Mouse (Mus musculus): Measurements from ENCODE around the gene Cuta. TPM values are rescaled to one million over a fixed set of nuclear protein-coding genes. Genes with fewer than 3 reads are reported as not detected.
A peak's percentile ranks its signal among the peaks of the same experiment; 100 is the strongest.
"Not testable (repeated sequence)": the region's sequence is repeated elsewhere in the genome, so short reads cannot be mapped to it uniquely, and the experiment has no call there.

Gene Cuta
- polyA plus RNA-seq, 1 experiment from 2014 or later = 134 TPM

DNA sequence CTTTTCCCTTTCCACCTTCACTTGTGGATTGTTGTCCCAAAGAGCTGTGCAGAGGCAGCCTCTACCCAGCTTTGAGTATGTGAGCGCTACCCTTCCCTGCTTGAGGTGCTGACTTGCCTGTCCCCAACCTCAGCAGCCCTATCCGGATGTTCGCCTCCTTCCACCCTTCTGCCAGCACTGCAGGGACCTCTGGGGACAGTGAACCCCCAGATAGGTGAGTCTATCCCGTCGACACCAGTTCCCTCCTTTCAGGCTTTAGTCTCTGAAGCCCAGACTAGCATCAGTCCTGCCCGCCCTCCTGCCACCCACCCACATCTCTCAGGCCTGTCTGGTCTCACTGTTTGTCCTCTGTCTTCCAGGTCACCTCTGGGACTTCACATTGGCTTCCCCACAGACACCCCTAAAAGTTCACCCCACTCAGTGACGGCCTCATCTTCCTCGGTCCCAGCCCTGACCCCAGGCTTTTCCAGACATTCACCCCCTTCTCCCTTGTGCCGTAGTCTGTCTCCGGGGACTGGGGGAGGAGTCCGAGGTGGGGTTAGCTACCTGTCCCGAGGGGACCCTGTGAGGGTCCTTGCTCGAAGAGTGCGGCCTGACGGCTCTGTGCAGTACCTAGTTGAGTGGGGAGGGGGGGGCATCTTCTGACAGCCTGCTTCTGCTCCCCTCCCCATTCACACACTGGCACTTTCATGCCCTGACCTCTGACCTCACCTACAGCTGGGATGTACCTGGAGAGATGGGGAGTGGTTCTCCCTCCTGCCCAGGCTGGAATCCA lies 2.3 kb downstream of the Cuta start:
- Histone ChIP-seq H3K4me2 (no peak overlapping the region), H3K27me3 (ENCODE audit: control insufficient read depth, insufficient read depth, low read length) (no peaks in the 10 kb centered on the region), H3K9me3 (replicated peaks; ENCODE audit: control insufficient read depth, low read length) (no peaks in the 10 kb centered on the region), H3K9ac (ENCODE audit: low read depth, low read length) (no peak overlapping the region), H3K4me1 (ENCODE audit: control insufficient read depth, insufficient read depth, low read length) (peaks cover 34% of the 10 kb centered on the region), H3K27ac (ENCODE audit: low read depth, low read length) (no peak overlapping the region), H3K4me3 (ENCODE audit: low read depth, low read length) (no peak overlapping the region), H3K36me3 (ENCODE audit: control insufficient read depth, insufficient read depth, low read length) (peaks cover 9% of the 10 kb centered on the region)
- no peak for ATAC-seq (replicated peaks; ENCODE audit: insufficient number of reproducible peaks, low FRiP score, low TSS enrichment)
- 85% methylated on average over 15 of the region's 15 CpGs for WGBS (ENCODE audit: insufficient replicate concordance)

- H3K9me3 ChIP-seq (replicated peaks; ENCODE audit: control insufficient read depth, low read length) = no peaks in the 10 kb centered on the region
- no peaks in the 10 kb centered on the region for H3K27me3 ChIP-seq (ENCODE audit: control insufficient read depth, insufficient read depth, low read length)
- no peak overlapping the region for H3K27ac ChIP-seq (ENCODE audit: low read depth, low read length)
- no peak overlapping the region for H3K9ac ChIP-seq (ENCODE audit: low read depth, low read length)
- no peak for ATAC-seq (replicated peaks; ENCODE audit: insufficient number of reproducible peaks, low FRiP score, low TSS enrichment)
- H3K4me3 ChIP-seq (ENCODE audit: low read depth, low read length) = no peak overlapping the region
- H3K4me2 ChIP-seq = no peak overlapping the region
- H3K4me1 ChIP-seq (ENCODE audit: control insufficient read depth, insufficient read depth, low read length) = peaks cover 34% of the 10 kb centered on the region
- H3K36me3 ChIP-seq (ENCODE audit: control insufficient read depth, insufficient read depth, low read length) = peaks cover 9% of the 10 kb centered on the region
- WGBS (ENCODE audit: insufficient replicate concordance) = 82% methylated on average over 12 of the region's 12 CpGs
These were observed 2.9 kb downstream of the Cuta start for GRCm38 (mm10) chr17:26936453-26936852.

DNA sequence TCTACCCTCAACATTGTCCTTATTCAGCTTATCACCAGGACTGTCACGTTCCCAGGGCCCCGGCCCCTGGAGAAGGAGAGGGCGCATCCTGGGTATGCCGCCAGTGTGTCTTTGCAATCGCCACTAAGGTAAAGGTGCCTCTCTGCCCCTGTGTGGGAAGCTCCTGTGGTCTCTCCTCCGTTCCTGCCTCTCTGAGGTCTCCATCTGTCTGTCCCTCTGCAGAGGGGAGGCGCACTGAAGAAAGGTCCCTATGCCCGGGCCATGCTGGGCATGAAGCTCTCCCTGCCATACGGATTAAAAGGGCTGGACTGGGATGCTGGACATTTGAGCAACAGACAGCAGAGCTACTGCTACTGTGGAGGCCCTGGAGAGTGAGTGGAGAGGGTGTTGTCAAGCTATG lies 4.3 kb downstream of the Cuta start:
- 87% methylated on average over 9 of the region's 9 CpGs for WGBS (ENCODE audit: insufficient replicate concordance)

GRCm38 (mm10) chr17:26933885-26934827 lies 5.2 kb downstream of the Cuta start:
- H3K9me3 ChIP-seq (replicated peaks; ENCODE audit: control insufficient read depth, low read length) = no peaks in the 10 kb centered on the region
- peak overlapping the region; percentile 82; the same call in 1 of the 2 replicates for H3K9ac ChIP-seq (ENCODE audit: low read depth, low read length)
- H3K4me3 ChIP-seq (ENCODE audit: low read depth, low read length) = peak overlapping the region; percentile 73
- peaks cover 22% of the 10 kb centered on the region for H3K4me1 ChIP-seq (ENCODE audit: control insufficient read depth, insufficient read depth, low read length)
- WGBS (ENCODE audit: insufficient replicate concordance) = 81% methylated on average over 16 of the region's 16 CpGs
- H3K27ac ChIP-seq (ENCODE audit: low read depth, low read length) = no peak overlapping the region
- ATAC-seq (replicated peaks; ENCODE audit: insufficient number of reproducible peaks, low FRiP score, low TSS enrichment) = no peak
- peaks cover 11% of the 10 kb centered on the region for H3K36me3 ChIP-seq (ENCODE audit: control insufficient read depth, insufficient read depth, low read length)
- H3K4me2 ChIP-seq = peak overlapping the region; percentile 95
- no peaks in the 10 kb centered on the region for H3K27me3 ChIP-seq (ENCODE audit: control insufficient read depth, insufficient read depth, low read length)

More for the DNA sequence above, 4.3 kb downstream of the Cuta start:
- H3K4me3 ChIP-seq (ENCODE audit: low read depth, low read length) = no peak overlapping the region
- peaks cover 11% of the 10 kb centered on the region for H3K36me3 ChIP-seq (ENCODE audit: control insufficient read depth, insufficient read depth, low read length)
- no peak for ATAC-seq (replicated peaks; ENCODE audit: insufficient number of reproducible peaks, low FRiP score, low TSS enrichment)
- H3K9ac ChIP-seq (ENCODE audit: low read depth, low read length) = no peak overlapping the region
- H3K4me2 ChIP-seq = no peak overlapping the region
- H3K27ac ChIP-seq (ENCODE audit: low read depth, low read length) = no peak overlapping the region
- peaks cover 26% of the 10 kb centered on the region for H3K4me1 ChIP-seq (ENCODE audit: control insufficient read depth, insufficient read depth, low read length)
- H3K27me3 ChIP-seq (ENCODE audit: control insufficient read depth, insufficient read depth, low read length) = no peaks in the 10 kb centered on the region
- no peaks in the 10 kb centered on the region for H3K9me3 ChIP-seq (replicated peaks; ENCODE audit: control insufficient read depth, low read length)

GRCm38 (mm10) chr17:26933419-26933818 lies 6.0 kb downstream of the Cuta start:
- Histone ChIP-seq H3K4me2 (peak overlapping the region; percentile 95), H3K4me1 (ENCODE audit: control insufficient read depth, insufficient read depth, low read length) (peaks cover 20% of the 10 kb centered on the region), H3K9me3 (replicated peaks; ENCODE audit: control insufficient read depth, low read length) (no peaks in the 10 kb centered on the region), H3K4me3 (ENCODE audit: low read depth, low read length) (peak overlapping the region; percentile 73), H3K27ac (ENCODE audit: low read depth, low read length) (peak overlapping the region; percentile 73), H3K36me3 (ENCODE audit: control insufficient read depth, insufficient read depth, low read length) (peaks cover 15% of the 10 kb centered on the region), H3K27me3 (ENCODE audit: control insufficient read depth, insufficient read depth, low read length) (no peaks in the 10 kb centered on the region), H3K9ac (ENCODE audit: low read depth, low read length) (peak overlapping the region; percentile 82)
- ATAC-seq (replicated peaks; ENCODE audit: insufficient number of reproducible peaks, low FRiP score, low TSS enrichment) = peak; percentile 24
- WGBS (ENCODE audit: insufficient replicate concordance) = 8% methylated on average over 13 of the region's 13 CpGs

- Histone ChIP-seq H3K27me3 (ENCODE audit: control insufficient read depth, insufficient read depth, low read length) (no peaks in the 10 kb centered on the region), H3K4me3 (ENCODE audit: low read depth, low read length) (peak within 1 kb of the TSS; percentile 73), H3K9me3 (replicated peaks; ENCODE audit: control insufficient read depth, low read length) (no peaks in the 10 kb centered on the region), H3K4me1 (ENCODE audit: control insufficient read depth, insufficient read depth, low read length) (peaks cover 15% of the 10 kb centered on the region), H3K27ac (ENCODE audit: low read depth, low read length) (peak within 1 kb of the TSS; percentile 73), H3K9ac (ENCODE audit: low read depth, low read length) (peak within 1 kb of the TSS; percentile 82), H3K4me2 (peak within 1 kb of the TSS; percentile 95), H3K36me3 (ENCODE audit: control insufficient read depth, insufficient read depth, low read length) (peaks cover 15% of the 10 kb centered on the region)
- WGBS (ENCODE audit: insufficient replicate concordance) = under 1% methylated on average over 33 of the region's 43 CpGs
- ATAC-seq (replicated peaks; ENCODE audit: insufficient number of reproducible peaks, low FRiP score, low TSS enrichment) = peak; percentile 85
These were observed 6.5 kb downstream of the Cuta start, which contains the start of gene Phf1 for GRCm38 (mm10) chr17:26932839-26933398. Gene Phf1, plus strand, starts transcription at chr17:26933052.

- not testable (repeated sequence) for H3K4me2 ChIP-seq; H3K9ac ChIP-seq (ENCODE audit: low read depth, low read length); H3K27me3 ChIP-seq (ENCODE audit: control insufficient read depth, insufficient read depth, low read length); ATAC-seq (replicated peaks; ENCODE audit: insufficient number of reproducible peaks, low FRiP score, low TSS enrichment); H3K27ac ChIP-seq (ENCODE audit: low read depth, low read length); H3K9me3 ChIP-seq (replicated peaks; ENCODE audit: control insufficient read depth, low read length); H3K4me3 ChIP-seq (ENCODE audit: low read depth, low read length)
- Histone ChIP-seq H3K4me1 (ENCODE audit: control insufficient read depth, insufficient read depth, low read length) (peaks cover 10% of the 10 kb centered on the region), H3K36me3 (ENCODE audit: control insufficient read depth, insufficient read depth, low read length) (peaks cover 15% of the 10 kb centered on the region)
- WGBS (ENCODE audit: insufficient replicate concordance) = 67% methylated on average over 7 of the region's 7 CpGs
These were observed 7.6 kb downstream of the Cuta start for GRCm38 (mm10) chr17:26931795-26932194.

- not testable (repeated sequence) for H3K4me3 ChIP-seq (ENCODE audit: low read depth, low read length); H3K27ac ChIP-seq (ENCODE audit: low read depth, low read length); H3K4me2 ChIP-seq; ATAC-seq (replicated peaks; ENCODE audit: insufficient number of reproducible peaks, low FRiP score, low TSS enrichment); H3K9me3 ChIP-seq (replicated peaks; ENCODE audit: control insufficient read depth, low read length); H3K4me1 ChIP-seq (ENCODE audit: control insufficient read depth, insufficient read depth, low read length); H3K9ac ChIP-seq (ENCODE audit: low read depth, low read length); H3K27me3 ChIP-seq (ENCODE audit: control insufficient read depth, insufficient read depth, low read length)
- WGBS (ENCODE audit: insufficient replicate concordance) = 95% methylated on average over 9 of the region's 9 CpGs
- H3K36me3 ChIP-seq (ENCODE audit: control insufficient read depth, insufficient read depth, low read length) = peaks cover 20% of the 10 kb centered on the region
These were observed 14.0 kb downstream of the Cuta start for GRCm38 (mm10) chr17:26925414-26925813.
